Comparison of ENCODE assay signal across 21 mouse cellular contexts in genomic region chr1:108024705-108025104, GRCm38 (mm10).
"Had no signal": no experiment of that assay in that cellular context is flagged by ENCODE, and none has a peak within 500 bp of the region (broad histone marks: within the 10 kb centered on the region; RNA-seq: fewer than 3 reads in every experiment).

No protein-coding gene starts in this region.

- H3K4me1 ChIP-seq: intestine, embryonic 15.5 days; kidney, embryonic 15.5 days; limb, embryonic 12.5 days; limb, embryonic 15.5 days; liver, embryonic 13.5 days; neural tube, embryonic 13.5 days; stomach, embryonic 15.5 days had no signal

- H3K4me2 ChIP-seq: intestine, embryonic 15.5 days; kidney, embryonic 15.5 days; limb, embryonic 12.5 days; limb, embryonic 15.5 days; liver, embryonic 13.5 days; midbrain, embryonic 12.5 days; neural tube, embryonic 13.5 days; stomach, embryonic 15.5 days had no signal

- H3K36me3 ChIP-seq: intestine, embryonic 15.5 days; kidney, embryonic 15.5 days; limb, embryonic 12.5 days; limb, embryonic 15.5 days; liver, embryonic 13.5 days; midbrain, embryonic 12.5 days; neural tube, embryonic 13.5 days; stomach, embryonic 15.5 days had no signal

- H3K27ac ChIP-seq: intestine, embryonic 15.5 days; kidney, embryonic 15.5 days; limb, embryonic 12.5 days; limb, embryonic 15.5 days; liver, embryonic 13.5 days; neural tube, embryonic 13.5 days; stomach, embryonic 15.5 days had no signal

- DNase-seq: kidney, adult 11 months; kidney, adult 8-10 months; kidney, postnatal 10 days; kidney, postnatal 36 days; left cerebral cortex, postnatal 4 days; liver, embryonic 13.5 days; lung, postnatal 14 days; lung, postnatal 4 days; retina, postnatal 1 day; right cerebral cortex, postnatal 25 days; spleen, adult 18-20 months; thymus, postnatal 25 days had no signal

- ATAC-seq: intestine, embryonic 15.5 days; midbrain, embryonic 16.5 days had no signal

- H3K9me3 ChIP-seq: intestine, embryonic 15.5 days; kidney, embryonic 15.5 days; limb, embryonic 12.5 days; limb, embryonic 15.5 days; liver, embryonic 13.5 days; midbrain, embryonic 12.5 days; neural tube, embryonic 13.5 days; stomach, embryonic 15.5 days had no signal

- H3K27me3 ChIP-seq: intestine, embryonic 15.5 days; kidney, embryonic 15.5 days; limb, embryonic 12.5 days; limb, embryonic 15.5 days; liver, embryonic 13.5 days; midbrain, embryonic 12.5 days; neural tube, embryonic 13.5 days; stomach, embryonic 15.5 days had no signal

- H3K9ac ChIP-seq: intestine, embryonic 15.5 days; kidney, embryonic 15.5 days; limb, embryonic 12.5 days; limb, embryonic 15.5 days; liver, embryonic 13.5 days; midbrain, embryonic 12.5 days; neural tube, embryonic 13.5 days; stomach, embryonic 15.5 days had no signal

- H3K4me3 ChIP-seq: intestine, embryonic 15.5 days; kidney, embryonic 15.5 days; limb, embryonic 12.5 days; limb, embryonic 15.5 days; liver, embryonic 13.5 days; midbrain, embryonic 12.5 days; myocyte; neural tube, embryonic 13.5 days; stomach, embryonic 15.5 days had no signal
